Mouse (Mus musculus): ENCODE measurements at regions not wholly inside any gene's neighbourhood (a gene's known extent, or its start where the extent isn't known, plus 50 kb on each side); places are given as distances from the start of the nearest gene placed in this dataset.

GRCm38 (mm10) chr8:10784481-10784880 lies 223.8 kb downstream of the Irs2 start:
- DNase-seq: no peak
- intact Hi-C loops (cut with DNase I): no loop called here

GRCm38 (mm10) chr8:10781860-10782259 lies 226.4 kb downstream of the Irs2 start:
- intact Hi-C loops (cut with DNase I): no loop called here
- DNase-seq: no peak

GRCm38 (mm10) chr8:10779636-10780035 lies 228.6 kb downstream of the Irs2 start:
- no peak for DNase-seq
- intact Hi-C loops (cut with DNase I): no loop called here

GRCm38 (mm10) chr8:10775202-10776010 lies 232.9 kb downstream of the Irs2 start:
- no peak for DNase-seq
- intact Hi-C loops (cut with DNase I): no loop called here

- intact Hi-C loops (cut with DNase I): no loop called here
- no peak for DNase-seq
These were observed 233.5 kb downstream of the Irs2 start for GRCm38 (mm10) chr8:10774778-10775177.

GRCm38 (mm10) chr8:10768181-10768580 lies 240.1 kb downstream of the Irs2 start:
- no peak for DNase-seq
- intact Hi-C loops (cut with DNase I): no loop called here

- intact Hi-C loops (cut with DNase I): no loop called here
- DNase-seq: no peak
These were observed 244.4 kb downstream of the Irs2 start for GRCm38 (mm10) chr8:10763907-10764306.

- intact Hi-C loops (cut with DNase I): no loop called here
These were observed 246.5 kb downstream of the Irs2 start for GRCm38 (mm10) chr8:10761694-10762305.

GRCm38 (mm10) chr8:10760851-10761693 lies 247.2 kb downstream of the Irs2 start:
- peak in 1 of 2 experiments; percentile 11 for DNase-seq
- intact Hi-C loops (cut with DNase I): no loop called here

More at GRCm38 (mm10) chr8:10761694-10762305, 246.5 kb downstream of the Irs2 start:
- no peak for DNase-seq

GRCm38 (mm10) chr8:10760231-10760630 lies 248.0 kb downstream of the Irs2 start:
- intact Hi-C loops (cut with DNase I): no loop called here
- DNase-seq: no peak

GRCm38 (mm10) chr8:10758151-10758550 lies 250.1 kb downstream of the Irs2 start:
- DNase-seq: no peak
- intact Hi-C loops (cut with DNase I): no loop called here

- no peak for DNase-seq
These were observed 253.3 kb downstream of the Irs2 start for GRCm38 (mm10) chr8:10754986-10755308.

GRCm38 (mm10) chr8:10754232-10754985 lies 253.8 kb downstream of the Irs2 start:
- intact Hi-C loops (cut with DNase I): loop anchor here (5.0 kb wide), 1 partner anchor 92 kb away; no protein-coding TSS in a partner anchor
- no peak for DNase-seq

More at GRCm38 (mm10) chr8:10754986-10755308, 253.3 kb downstream of the Irs2 start:
- intact Hi-C loops (cut with DNase I): loop anchor here (5.0 kb wide), 1 partner anchor 93 kb away; no protein-coding TSS in a partner anchor

- intact Hi-C loops (cut with DNase I): loop anchor here (5.0 kb wide), 1 partner anchor 91 kb away; no protein-coding TSS in a partner anchor
- no peak for DNase-seq
These were observed 255.2 kb downstream of the Irs2 start for GRCm38 (mm10) chr8:10753056-10753455.

GRCm38 (mm10) chr8:10747150-10747549 lies 261.1 kb downstream of the Irs2 start:
- intact Hi-C loops (cut with DNase I): no loop called here
- DNase-seq: no peak

- intact Hi-C loops (cut with DNase I): no loop called here
- no peak for DNase-seq
These were observed 265.0 kb downstream of the Irs2 start for GRCm38 (mm10) chr8:10743241-10743640.

- DNase-seq: no peak
- intact Hi-C loops (cut with DNase I): no loop called here
These were observed 267.4 kb downstream of the Irs2 start for GRCm38 (mm10) chr8:10740837-10741236.

- DNase-seq: no peak
- intact Hi-C loops (cut with DNase I): no loop called here
These were observed 269.7 kb downstream of the Irs2 start for GRCm38 (mm10) chr8:10738486-10739081.

- intact Hi-C loops (cut with DNase I): no loop called here
These were observed 273.5 kb downstream of the Irs2 start for GRCm38 (mm10) chr8:10734746-10735145.

GRCm38 (mm10) chr8:10723332-10723731 lies 284.9 kb downstream of the Irs2 start:
- DNase-seq: no peak
- intact Hi-C loops (cut with DNase I): no loop called here

More at GRCm38 (mm10) chr8:10734746-10735145, 273.5 kb downstream of the Irs2 start:
- DNase-seq: no peak

Measured in gastrocnemius, postnatal 36 days (tissue).